Mouse (Mus musculus) neural tube, embryonic 11.5 days (tissue): ENCODE measurements around the gene Cacng2. TPM values are rescaled to one million over a fixed set of nuclear protein-coding genes. Genes with fewer than 3 reads are reported as not detected.

Experiments
- ATAC-seq: fragments of 200-750 bp; cut with Nextera tagmentation; 2 replicates; pipeline ENCODE4 v1.8.0; 2017; ENCODE audit warnings: moderate number of reproducible peaks, mild to moderate bottlenecking, moderate TSS enrichment, moderate library complexity; ENCODE audit not compliant: insufficient read depth, low FRiP score, low TSS enrichment
- DNase-seq: peaks from one replicate; pipeline ENCODE4 v3.0.0-alpha.2; 2015; ENCODE audit warnings: low spot score
- H3K27ac ChIP-seq: fragments of 300-500 bp; sonication (generic); 2 replicates; pipeline ENCODE4 v1.5.1; 2014; ENCODE audit warnings: low read depth, mild to moderate bottlenecking, low read length
- H3K27me3 ChIP-seq: fragments of 300-500 bp; sonication (generic); 2 replicates; pipeline ENCODE4 v1.6.1; 2014; ENCODE audit warnings: mild to moderate bottlenecking, low read length, mixed read lengths; ENCODE audit not compliant: control insufficient read depth, insufficient read depth
- H3K36me3 ChIP-seq: fragments of 300-500 bp; sonication (generic); 2 replicates; pipeline ENCODE4 v1.6.1; 2014; ENCODE audit warnings: mild to moderate bottlenecking, low read length, moderate library complexity, mixed read lengths; ENCODE audit not compliant: control insufficient read depth, insufficient read depth
- H3K4me1 ChIP-seq: fragments of 300-500 bp; sonication (generic); 2 replicates; pipeline ENCODE4 v1.6.1; 2014; ENCODE audit warnings: low read length, mixed read lengths; ENCODE audit not compliant: control insufficient read depth, insufficient read depth
- H3K4me2 ChIP-seq: fragments of 300-500 bp; sonication (generic); 2 replicates; pipeline ENCODE4 v1.6.1; 2014; ENCODE audit warnings: low read depth, mild to moderate bottlenecking, moderate library complexity
- H3K4me3 ChIP-seq: fragments of 300-500 bp; sonication (generic); 2 replicates; pipeline ENCODE4 v1.5.1; 2014; ENCODE audit warnings: low read depth, low read length
- H3K9ac ChIP-seq: fragments of 300-500 bp; sonication (generic); 2 replicates; pipeline ENCODE4 v1.6.1; 2014; ENCODE audit warnings: mild to moderate bottlenecking, low read length
- H3K9me3 ChIP-seq: fragments of 300-500 bp; sonication (generic); 2 replicates; pipeline ENCODE4 v1.6.1; 2016; ENCODE audit warnings: low read length; ENCODE audit not compliant: control insufficient read depth
- WGBS: fragments of 180-500 bp; shearing (Covaris S2); extraction: QIAGEN DNeasy Blood & Tissue Kit; methylation state at CpG from one replicate; pipeline ENCODE4 v1.1.7; 2014; 5-methylcytosine and 5-hydroxymethylcytosine counted together
- polyA plus RNA-seq: library from polyadenylated mRNA; unstranded; fragments of >200 nt; fragmentation: Nextera tagmentation; extraction: Ambion mirVana; gene quantifications from 2 replicates; pipeline ENCODE4 v1.2.1, GENCODE M21; 2014

Gene Cacng2
- polyA plus RNA-seq, 1 experiment from 2014 or later, result 1.7 TPM

- no peaks in the 10 kb centered on the region for H3K9me3 ChIP-seq
- DNase-seq (no peak), ATAC-seq (no peak)
- 84% methylated on average over 5 of the region's 5 CpGs for WGBS
- H3K9ac ChIP-seq, result no peak overlapping the region
- no peak overlapping the region for H3K4me2 ChIP-seq
- no peak overlapping the region for H3K4me3 ChIP-seq
- no peaks in the 10 kb centered on the region for H3K36me3 ChIP-seq
- no peak overlapping the region for H3K27ac ChIP-seq
- no peaks in the 10 kb centered on the region for H3K27me3 ChIP-seq
- H3K4me1 ChIP-seq, result no peaks in the 10 kb centered on the region
Observed at GRCm38 (mm10) chr15:77981181-77981680, 138.6 kb downstream of the Cacng2 start.

GRCm38 (mm10) chr15:77979427-77979865, 140.4 kb downstream of the Cacng2 start:
- H3K4me2 ChIP-seq, result no peak overlapping the region
- no peaks in the 10 kb centered on the region for H3K27me3 ChIP-seq
- no peaks in the 10 kb centered on the region for H3K4me1 ChIP-seq
- H3K9ac ChIP-seq, result no peak overlapping the region
- WGBS, result 85% methylated on average over 10 of the region's 10 CpGs
- ATAC-seq (no peak), DNase-seq (no peak)
- no peaks in the 10 kb centered on the region for H3K36me3 ChIP-seq
- no peak overlapping the region for H3K4me3 ChIP-seq
- H3K9me3 ChIP-seq, result no peaks in the 10 kb centered on the region
- no peak overlapping the region for H3K27ac ChIP-seq

GRCm38 (mm10) chr15:77977663-77978062, 142.2 kb downstream of the Cacng2 start:
- ATAC-seq (no peak), DNase-seq (no peak)
- no peak overlapping the region for H3K4me2 ChIP-seq
- 76% methylated on average over 3 of the region's 3 CpGs for WGBS
- no peaks in the 10 kb centered on the region for H3K9me3 ChIP-seq
- no peak overlapping the region for H3K9ac ChIP-seq
- H3K4me1 ChIP-seq, result no peaks in the 10 kb centered on the region
- no peaks in the 10 kb centered on the region for H3K27me3 ChIP-seq
- no peak overlapping the region for H3K27ac ChIP-seq
- no peak overlapping the region for H3K4me3 ChIP-seq
- H3K36me3 ChIP-seq, result no peaks in the 10 kb centered on the region

- H3K9me3 ChIP-seq, result no peaks in the 10 kb centered on the region
- H3K27me3 ChIP-seq, result no peaks in the 10 kb centered on the region
- no peak overlapping the region for H3K4me3 ChIP-seq
- H3K27ac ChIP-seq, result no peak overlapping the region
- DNase-seq (no peak), ATAC-seq (no peak)
- no peak overlapping the region for H3K9ac ChIP-seq
- H3K4me2 ChIP-seq, result no peak overlapping the region
- peaks cover 9% of the 10 kb centered on the region for H3K4me1 ChIP-seq
- no peaks in the 10 kb centered on the region for H3K36me3 ChIP-seq
- 73% methylated on average over 6 of the region's 6 CpGs for WGBS
Observed at GRCm38 (mm10) chr15:77974165-77974841, 145.5 kb downstream of the Cacng2 start.

- Histone ChIP-seq H3K4me3 (peak within 1 kb of the TSS; percentile 93), H3K4me2 (peak within 1 kb of the TSS; percentile 87), H3K36me3 (peaks cover 16% of the 10 kb centered on the region), H3K27ac (peak within 1 kb of the TSS; percentile 94), H3K9ac (peak within 1 kb of the TSS; percentile 94), H3K27me3 (no peaks in the 10 kb centered on the region), H3K9me3 (no peaks in the 10 kb centered on the region), H3K4me1 (peaks cover 12% of the 10 kb centered on the region)
- DNase-seq (peak; percentile 93), ATAC-seq (peak; percentile 83)
- under 1% methylated on average over 72 of the region's 72 CpGs for WGBS
Observed at GRCm38 (mm10) chr15:77970470-77971292, 149.1 kb downstream of the Cacng2 start, which contains the start of gene Eif3d. Gene Eif3d (minus strand): TSS chr15:77970813.

- 3% methylated on average over 15 of the region's 15 CpGs for WGBS
- Histone ChIP-seq H3K36me3 (peaks cover 21% of the 10 kb centered on the region), H3K27ac (peak overlapping the region; percentile 94), H3K4me3 (peak overlapping the region; percentile 93), H3K9me3 (no peaks in the 10 kb centered on the region), H3K9ac (peak overlapping the region; percentile 94), H3K4me2 (peak overlapping the region; percentile 87), H3K4me1 (peaks cover 12% of the 10 kb centered on the region), H3K27me3 (no peaks in the 10 kb centered on the region)
- ATAC-seq, result peak; percentile 62; the same call in 1 of the 2 replicates
- no peak for DNase-seq
Observed at GRCm38 (mm10) chr15:77969940-77970469, 149.8 kb downstream of the Cacng2 start.

GRCm38 (mm10) chr15:77965117-77965528, 154.7 kb downstream of the Cacng2 start:
- no peak for DNase-seq
- Histone ChIP-seq H3K9me3 (no peaks in the 10 kb centered on the region), H3K4me3 (no peak overlapping the region), H3K27ac (no peak overlapping the region), H3K36me3 (peaks cover 56% of the 10 kb centered on the region), H3K27me3 (no peaks in the 10 kb centered on the region), H3K4me1 (peaks cover 6% of the 10 kb centered on the region), H3K4me2 (no peak overlapping the region), H3K9ac (no peak overlapping the region)
- 83% methylated on average over 9 of the region's 9 CpGs for WGBS
- ATAC-seq, result no peak

- WGBS, result 95% methylated on average over 5 of the region's 5 CpGs
- Histone ChIP-seq H3K4me3 (no peak overlapping the region), H3K36me3 (peaks cover 61% of the 10 kb centered on the region), H3K9ac (no peak overlapping the region), H3K27me3 (0 out of 2 replicates have a peak, but pooled peaks cover 2% of the 10 kb centered on the region), H3K27ac (no peak overlapping the region), H3K4me2 (no peak overlapping the region), H3K9me3 (no peaks in the 10 kb centered on the region), H3K4me1 (no peaks in the 10 kb centered on the region)
- DNase-seq, result no peak
- no peak for ATAC-seq
Observed at GRCm38 (mm10) chr15:77962447-77962846, 157.4 kb downstream of the Cacng2 start.
